Mouse (Mus musculus): Measurements from ENCODE around the gene Wnt1. TPM values are rescaled to one million over a fixed set of nuclear protein-coding genes. Genes with fewer than 3 reads are reported as not detected.

Gene Wnt1
- polyA plus RNA-seq, 1 experiment from 2014 or later, result not detected

DNA sequence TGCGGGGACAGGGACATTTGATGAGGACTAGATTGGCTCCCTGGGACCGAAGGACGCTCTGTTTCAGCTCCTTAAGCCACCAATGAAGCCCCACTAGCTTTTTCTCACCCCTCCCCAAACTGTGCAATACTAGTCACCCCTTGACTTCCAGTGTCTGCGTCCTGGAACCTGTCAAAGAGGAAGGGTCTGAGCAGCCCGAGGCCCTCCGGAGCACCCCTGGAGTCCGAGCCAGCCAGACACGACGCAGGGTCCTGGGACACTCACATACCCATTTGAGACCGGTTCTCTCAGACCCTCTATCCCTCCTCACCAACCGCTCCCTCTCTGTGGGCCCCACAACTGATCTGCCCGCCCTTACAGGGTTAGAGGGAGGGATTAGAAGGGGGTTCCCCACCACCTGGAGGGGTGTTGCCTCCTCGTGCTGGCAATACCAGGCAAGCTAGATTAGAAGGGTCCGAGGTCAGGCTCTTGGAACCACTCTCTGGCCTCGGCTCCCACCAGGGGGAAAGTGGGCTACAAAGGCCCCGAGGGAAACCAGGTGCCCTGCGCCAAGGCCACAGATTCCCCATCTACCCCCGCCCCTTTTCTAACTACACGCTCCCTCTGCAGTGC lies 12.5 kb upstream of the Wnt1 start:
- H3K4me3 ChIP-seq (replicated peaks; ENCODE audit: low read depth, low read length), result peak overlapping the region; percentile 14; the same call in 1 of the 2 replicates
- H3K36me3 ChIP-seq (ENCODE audit: insufficient read depth, low read length), result no peaks in the 10 kb centered on the region
- WGBS, result 3% methylated on average over 19 of the region's 19 CpGs
- H3K9me3 ChIP-seq (replicated peaks; ENCODE audit: low read length), result no peaks in the 10 kb centered on the region
- H3K27me3 ChIP-seq (ENCODE audit: insufficient read depth, low read length), result peaks cover 75% of the 10 kb centered on the region
- H3K27ac ChIP-seq, result no peak overlapping the region
- ATAC-seq (replicated peaks; ENCODE audit: low FRiP score, low read depth) (no peak), DNase-seq (ENCODE audit: low spot score) (no peak)
- H3K4me1 ChIP-seq (replicated peaks; ENCODE audit: insufficient read depth, low read length), result peaks cover 17% of the 10 kb centered on the region; the same call in 1 of the 2 replicates
- no peak for TF ChIP-seq CTCF (IDR thresholded peaks at IDR 0.05; ENCODE audit: low read depth)
- H3K9ac ChIP-seq (ENCODE audit: low read depth, low read length), result no peak overlapping the region
- peak overlapping the region; percentile 44; the same call in 1 of the 2 replicates for H3K4me2 ChIP-seq (ENCODE audit: low read length)

DNA sequence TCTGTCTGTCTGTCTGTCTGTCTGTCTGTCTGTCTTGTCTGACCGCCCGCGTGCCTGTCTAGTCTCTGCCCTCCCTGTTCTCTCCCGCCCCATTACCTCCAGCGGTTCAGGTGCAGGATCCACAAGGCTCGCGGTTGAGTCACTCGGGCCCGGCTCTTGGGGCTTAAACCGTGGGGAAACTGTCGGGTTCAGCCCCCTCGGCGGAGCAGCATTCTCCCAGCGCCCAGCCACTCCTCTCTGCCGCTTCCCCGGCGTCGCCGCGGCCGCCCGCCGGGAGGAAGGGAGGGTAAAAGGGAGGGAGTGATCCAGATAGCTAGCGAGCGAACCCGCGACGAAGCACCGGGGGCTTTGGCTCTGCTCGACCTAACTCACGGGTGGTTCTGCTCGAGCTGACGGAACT lies 11.9 kb upstream of the Wnt1 start, which contains the start of gene Wnt10b:
Wnt10b (minus strand) TSS at position 389 of the 400 bp plus-strand sequence.
- no peak for TF ChIP-seq CTCF (IDR thresholded peaks at IDR 0.05; ENCODE audit: low read depth)
- H3K4me1 ChIP-seq (replicated peaks; ENCODE audit: insufficient read depth, low read length), result peaks cover 12% of the 10 kb centered on the region; the same call in 1 of the 2 replicates
- H3K36me3 ChIP-seq (ENCODE audit: insufficient read depth, low read length), result no peaks in the 10 kb centered on the region
- peak within 1 kb of the TSS; percentile 18 for H3K4me3 ChIP-seq (replicated peaks; ENCODE audit: low read depth, low read length)
- WGBS, result under 1% methylated on average over 33 of the region's 33 CpGs
- no peak within 1 kb of the TSS for H3K27ac ChIP-seq
- ATAC-seq (replicated peaks; ENCODE audit: low FRiP score, low read depth) (no peak), DNase-seq (ENCODE audit: low spot score) (no peak)
- no peaks in the 10 kb centered on the region for H3K9me3 ChIP-seq (replicated peaks; ENCODE audit: low read length)
- H3K4me2 ChIP-seq (ENCODE audit: low read length), result peak within 1 kb of the TSS; percentile 41
- H3K9ac ChIP-seq (ENCODE audit: low read depth, low read length), result no peak within 1 kb of the TSS
- peaks cover 69% of the 10 kb centered on the region for H3K27me3 ChIP-seq (ENCODE audit: insufficient read depth, low read length)

DNA sequence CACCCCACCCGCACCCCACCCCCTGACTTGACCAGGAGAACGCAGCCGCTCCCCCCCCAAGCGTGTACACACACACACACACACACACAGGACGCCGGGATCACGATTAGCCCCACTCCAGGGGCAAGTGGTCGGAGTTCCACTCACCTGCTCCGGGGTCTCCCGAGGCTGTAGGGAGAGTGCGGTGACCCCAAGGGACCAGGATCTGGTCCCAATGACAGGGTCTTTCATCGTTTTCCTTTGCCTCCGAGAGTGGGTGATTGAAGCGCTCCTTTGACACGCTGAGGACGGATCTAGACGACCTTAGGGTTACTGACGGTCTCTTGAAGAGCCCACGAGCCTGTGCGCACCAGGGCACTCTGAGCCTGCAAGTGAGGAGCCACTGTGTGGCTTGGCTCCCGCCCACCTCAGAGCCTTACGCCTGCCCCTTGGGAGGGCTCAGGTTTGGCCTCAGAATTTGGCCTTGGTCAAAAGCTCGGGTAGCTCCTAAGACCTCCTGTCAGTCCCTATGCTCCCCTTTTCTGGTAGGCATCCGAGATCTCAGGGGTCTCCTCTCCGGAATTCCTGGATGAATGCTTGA lies 11.4 kb upstream of the Wnt1 start:
- H3K4me2 ChIP-seq (ENCODE audit: low read length), result peak overlapping the region; percentile 41
- WGBS, result 2% methylated on average over 25 of the region's 25 CpGs
- H3K27ac ChIP-seq, result no peak overlapping the region
- no peak for TF ChIP-seq CTCF (IDR thresholded peaks at IDR 0.05; ENCODE audit: low read depth)
- H3K36me3 ChIP-seq (ENCODE audit: insufficient read depth, low read length), result no peaks in the 10 kb centered on the region
- DNase-seq (ENCODE audit: low spot score) (no peak), ATAC-seq (replicated peaks; ENCODE audit: low FRiP score, low read depth) (no peak)
- peaks cover 68% of the 10 kb centered on the region for H3K27me3 ChIP-seq (ENCODE audit: insufficient read depth, low read length)
- H3K4me1 ChIP-seq (replicated peaks; ENCODE audit: insufficient read depth, low read length), result peaks cover 11% of the 10 kb centered on the region; the same call in 1 of the 2 replicates
- no peak overlapping the region for H3K9ac ChIP-seq (ENCODE audit: low read depth, low read length)
- H3K4me3 ChIP-seq (replicated peaks; ENCODE audit: low read depth, low read length), result peak overlapping the region; percentile 18
- no peaks in the 10 kb centered on the region for H3K9me3 ChIP-seq (replicated peaks; ENCODE audit: low read length)

DNA sequence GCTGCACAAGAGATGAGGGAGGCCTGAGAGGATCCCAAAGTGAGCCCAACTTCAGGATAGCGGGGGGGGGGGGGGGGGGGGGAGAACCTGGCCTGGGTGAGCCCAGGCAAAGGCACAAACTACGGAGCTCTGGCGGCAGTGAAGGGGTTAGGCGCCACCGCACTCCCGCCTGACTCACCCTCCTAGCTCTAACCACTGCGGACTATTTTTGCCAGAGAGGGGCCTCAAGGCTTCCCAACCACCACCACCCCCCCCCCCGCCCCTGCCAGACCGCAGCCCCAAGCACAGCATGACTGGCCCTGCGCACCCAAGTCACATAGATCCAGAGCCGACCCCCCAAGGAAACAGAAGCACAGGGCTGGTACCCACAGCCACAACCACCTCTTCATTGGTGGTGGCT lies 10.9 kb upstream of the Wnt1 start:
- no peak for DNase-seq (ENCODE audit: low spot score)
- Histone ChIP-seq H3K4me3 (replicated peaks; ENCODE audit: low read depth, low read length) (no peak overlapping the region), H3K36me3 (ENCODE audit: insufficient read depth, low read length) (no peaks in the 10 kb centered on the region), H3K9ac (ENCODE audit: low read depth, low read length) (no peak overlapping the region), H3K4me1 (replicated peaks; ENCODE audit: insufficient read depth, low read length) (peaks cover 11% of the 10 kb centered on the region; the same call in 1 of the 2 replicates), H3K4me2 (ENCODE audit: low read length) (no peak overlapping the region), H3K9me3 (replicated peaks; ENCODE audit: low read length) (no peaks in the 10 kb centered on the region), H3K27ac (no peak overlapping the region), H3K27me3 (ENCODE audit: insufficient read depth, low read length) (peaks cover 67% of the 10 kb centered on the region)
- no peak for ATAC-seq (replicated peaks; ENCODE audit: low FRiP score, low read depth)
- 0% methylated on average over 11 of the region's 11 CpGs for WGBS
- TF ChIP-seq CTCF (IDR thresholded peaks at IDR 0.05; ENCODE audit: low read depth), result no peak

DNA sequence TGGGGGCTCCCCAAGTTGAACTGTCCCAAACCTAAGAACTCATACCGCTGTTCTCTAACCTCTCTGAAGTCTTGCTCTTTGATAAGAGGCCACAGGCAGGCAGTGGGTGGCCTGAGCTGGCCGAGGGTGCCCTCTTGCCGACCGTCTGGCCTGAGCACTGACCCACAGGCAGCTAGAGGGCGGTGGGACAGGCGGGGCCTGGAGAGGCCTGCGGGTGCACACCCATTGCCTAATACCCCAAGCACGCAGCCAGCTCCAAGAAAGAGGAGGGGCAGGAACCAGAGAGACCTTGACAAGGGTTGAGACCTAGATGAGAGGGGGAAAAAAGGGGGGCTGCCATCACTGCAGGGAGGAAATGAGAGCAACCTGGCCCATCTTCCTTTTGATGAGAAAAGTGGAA lies 9.6 kb upstream of the Wnt1 start:
- 5% methylated on average over 7 of the region's 8 CpGs for WGBS
- no peak overlapping the region for H3K4me2 ChIP-seq (ENCODE audit: low read length)
- peaks cover 54% of the 10 kb centered on the region for H3K27me3 ChIP-seq (ENCODE audit: insufficient read depth, low read length)
- H3K4me3 ChIP-seq (replicated peaks; ENCODE audit: low read depth, low read length), result no peak overlapping the region
- DNase-seq (ENCODE audit: low spot score) (no peak), ATAC-seq (replicated peaks; ENCODE audit: low FRiP score, low read depth) (no peak)
- H3K9ac ChIP-seq (ENCODE audit: low read depth, low read length), result no peak overlapping the region
- TF ChIP-seq CTCF (IDR thresholded peaks at IDR 0.05; ENCODE audit: low read depth), result no peak
- H3K27ac ChIP-seq, result no peak overlapping the region
- H3K36me3 ChIP-seq (ENCODE audit: insufficient read depth, low read length), result no peaks in the 10 kb centered on the region
- H3K4me1 ChIP-seq (replicated peaks; ENCODE audit: insufficient read depth, low read length), result peaks cover 11% of the 10 kb centered on the region; the same call in 1 of the 2 replicates
- no peaks in the 10 kb centered on the region for H3K9me3 ChIP-seq (replicated peaks; ENCODE audit: low read length)

DNA sequence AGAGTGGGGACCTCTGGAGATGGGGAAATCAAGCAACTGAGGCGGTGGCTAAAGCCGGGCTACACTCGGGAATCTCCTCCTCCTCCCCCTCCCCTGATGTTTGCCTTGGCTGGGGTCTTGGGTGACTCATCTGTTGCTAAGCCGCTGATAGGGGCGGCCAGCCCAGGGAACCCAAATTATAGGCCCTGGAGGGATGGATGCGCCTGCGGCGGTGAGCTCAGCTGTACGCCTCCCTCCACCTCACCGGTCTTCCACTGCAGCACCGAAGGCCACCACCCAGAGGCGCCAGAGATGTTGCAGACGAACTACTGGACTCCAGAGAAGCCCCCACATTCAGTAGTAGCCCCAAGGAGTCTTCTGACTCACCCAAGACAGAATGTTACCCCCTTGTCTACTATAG lies 9.1 kb upstream of the Wnt1 start:
- H3K36me3 ChIP-seq (ENCODE audit: insufficient read depth, low read length), result no peaks in the 10 kb centered on the region
- no peak overlapping the region for H3K4me2 ChIP-seq (ENCODE audit: low read length)
- ATAC-seq (replicated peaks; ENCODE audit: low FRiP score, low read depth) (no peak), DNase-seq (ENCODE audit: low spot score) (no peak)
- TF ChIP-seq CTCF (IDR thresholded peaks at IDR 0.05; ENCODE audit: low read depth), result peak; percentile 23; the same call in 1 of the 2 replicates
- H3K9ac ChIP-seq (ENCODE audit: low read depth, low read length), result no peak overlapping the region
- H3K9me3 ChIP-seq (replicated peaks; ENCODE audit: low read length), result no peaks in the 10 kb centered on the region
- H3K27me3 ChIP-seq (ENCODE audit: insufficient read depth, low read length), result peaks cover 51% of the 10 kb centered on the region
- WGBS, result 6% methylated on average over 13 of the region's 13 CpGs
- H3K27ac ChIP-seq, result no peak overlapping the region
- H3K4me3 ChIP-seq (replicated peaks; ENCODE audit: low read depth, low read length), result no peak overlapping the region
- H3K4me1 ChIP-seq (replicated peaks; ENCODE audit: insufficient read depth, low read length), result peaks cover 11% of the 10 kb centered on the region; the same call in 1 of the 2 replicates

All from kidney, postnatal 0 days (tissue).